Mouse (Mus musculus) spleen, postnatal 10 days (tissue): Measurements from ENCODE around the gene Dydc2.
"Not testable (repeated sequence)": the region's sequence is repeated elsewhere in the genome, so short reads cannot be mapped to it uniquely, and the experiment has no call there.

Experiments used
- DNase-seq, 2 experiments: peaks; one replicate each; pipeline ENCODE4 v3.0.0; 2021 to 2022; ENCODE audit warnings: low spot score in 2 of 2

The Dydc2 gene

GRCm38 (mm10) chr14:41069108-41069507 is at the start of gene Dydc2:
Gene Dydc2 (minus strand): TSS chr14:41069208.
- no peak for DNase-seq

DNA sequence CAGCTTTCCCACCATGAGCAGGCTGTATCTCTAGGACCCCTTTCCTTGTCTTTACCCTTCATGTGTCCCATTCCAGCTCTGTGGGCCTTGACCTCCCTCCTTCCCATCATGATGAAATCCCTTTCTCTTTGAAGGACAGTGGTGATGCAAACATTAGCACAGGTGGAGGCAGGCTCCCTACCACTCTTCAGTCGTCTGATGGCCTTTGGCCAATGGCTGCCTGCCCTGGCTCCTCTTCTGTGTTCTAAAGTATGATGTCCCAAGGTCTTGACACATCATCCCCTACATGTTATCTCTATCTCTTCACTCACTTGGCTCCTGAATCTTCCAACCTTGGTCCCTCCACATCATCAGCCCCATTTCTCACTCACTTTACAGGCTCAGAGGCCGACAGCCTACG is 47.3 kb upstream of the Dydc2 start:
- DNase-seq: no peak

DNA sequence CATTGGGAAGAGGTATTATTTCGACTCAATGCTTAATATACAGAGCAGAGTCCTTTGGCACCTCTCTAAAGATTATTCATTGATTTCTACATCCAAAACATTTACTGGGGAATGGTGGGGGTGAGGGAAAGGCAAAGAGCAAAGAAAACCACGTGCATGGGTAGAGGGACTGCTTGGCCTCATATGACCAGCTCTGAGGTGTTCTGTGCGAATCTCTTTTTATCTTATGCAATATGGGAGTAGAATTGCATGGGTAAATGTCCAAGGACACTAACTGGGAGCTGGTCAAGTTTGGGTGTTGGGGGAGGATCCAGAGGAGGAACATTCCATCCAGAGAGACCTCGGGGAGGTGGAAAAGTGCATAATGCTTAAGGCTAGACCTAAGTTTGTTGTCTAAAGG is 43.9 kb upstream of the Dydc2 start:
- DNase-seq: no peak

DNA sequence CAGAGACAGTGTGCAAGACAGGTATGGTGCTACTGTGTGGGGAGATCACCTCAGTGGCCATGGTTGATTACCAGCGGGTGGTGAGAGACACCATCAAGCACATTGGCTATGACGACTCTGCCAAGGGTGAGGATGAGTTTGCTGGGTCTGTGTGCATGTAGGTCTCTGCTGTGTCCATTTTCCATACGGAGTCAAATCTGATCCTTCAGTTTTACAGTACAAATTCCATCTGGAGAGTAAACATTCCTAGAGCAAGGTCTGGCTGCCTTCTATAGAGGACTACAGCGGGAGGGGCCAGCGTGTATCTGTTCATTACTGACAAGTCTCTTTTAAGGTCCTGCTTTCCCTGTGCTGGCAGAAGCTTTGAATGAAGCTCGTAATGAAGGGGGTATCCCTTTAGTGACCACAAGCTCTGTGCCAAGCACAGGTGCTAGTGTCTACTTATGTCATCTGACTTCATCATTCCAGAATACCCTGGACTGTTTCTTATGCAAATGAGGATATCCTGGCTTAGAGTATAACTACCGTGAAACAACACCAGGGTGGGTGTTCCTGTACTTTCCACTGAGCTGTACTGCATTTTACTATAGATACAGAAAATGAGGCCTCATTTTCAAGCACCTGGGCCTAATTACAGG is 42.1 kb upstream of the Dydc2 start:
- no peak for DNase-seq

- no peak for DNase-seq
Measured at GRCm38 (mm10) chr14:41104853-41105444, 35.9 kb upstream of the Dydc2 start, which contains the start of gene Mat1a. Gene Mat1a (plus strand): TSS chr14:41105035.

GRCm38 (mm10) chr14:41102269-41102668 is 33.3 kb upstream of the Dydc2 start:
- no peak for DNase-seq

DNA sequence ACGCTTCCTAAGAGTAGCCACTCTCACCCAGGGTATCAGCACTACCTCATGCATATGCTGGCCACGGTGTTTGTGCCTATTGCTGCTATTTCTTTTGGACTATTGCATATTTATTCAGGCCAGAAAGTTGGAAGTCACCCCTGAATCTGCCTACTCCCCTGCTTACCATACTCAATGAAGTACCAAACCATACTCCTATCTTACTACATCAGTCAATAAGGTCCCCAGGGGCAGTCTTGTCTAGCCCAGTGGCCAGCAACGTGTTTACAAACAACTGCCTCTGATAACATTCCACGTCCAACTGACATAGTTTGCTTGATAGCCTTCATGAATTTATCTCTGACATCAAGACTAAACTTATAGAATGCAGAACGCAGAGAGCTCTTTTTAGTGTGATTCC is 32.2 kb upstream of the Dydc2 start:
- DNase-seq: no peak

- DNase-seq: no peak
Measured at GRCm38 (mm10) chr14:41100712-41101111, 31.7 kb upstream of the Dydc2 start.

DNA sequence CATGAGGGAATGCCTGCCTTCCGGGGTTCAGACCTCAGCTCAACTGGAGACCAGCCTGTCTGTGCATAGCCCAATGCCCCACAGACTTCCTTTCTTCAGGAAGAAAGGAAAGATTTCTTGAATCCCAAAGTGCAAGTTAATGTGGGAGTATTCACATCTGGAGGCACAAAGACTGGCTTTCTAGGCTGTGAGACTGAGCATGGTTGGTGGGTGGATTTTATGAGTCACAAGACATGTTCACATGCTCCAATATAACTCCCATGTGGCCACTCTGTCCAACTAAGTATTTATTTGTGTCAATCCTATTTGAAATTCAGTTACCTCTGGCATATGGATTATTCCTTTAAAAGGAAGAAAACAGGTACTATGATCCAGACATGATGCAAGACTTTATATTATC is 29.7 kb upstream of the Dydc2 start:
- no peak for DNase-seq

- no peak for DNase-seq
Measured at GRCm38 (mm10) chr14:41096296-41096860, 27.4 kb upstream of the Dydc2 start.

GRCm38 (mm10) chr14:41094114-41094513 is 25.1 kb upstream of the Dydc2 start:
- no peak for DNase-seq

DNA sequence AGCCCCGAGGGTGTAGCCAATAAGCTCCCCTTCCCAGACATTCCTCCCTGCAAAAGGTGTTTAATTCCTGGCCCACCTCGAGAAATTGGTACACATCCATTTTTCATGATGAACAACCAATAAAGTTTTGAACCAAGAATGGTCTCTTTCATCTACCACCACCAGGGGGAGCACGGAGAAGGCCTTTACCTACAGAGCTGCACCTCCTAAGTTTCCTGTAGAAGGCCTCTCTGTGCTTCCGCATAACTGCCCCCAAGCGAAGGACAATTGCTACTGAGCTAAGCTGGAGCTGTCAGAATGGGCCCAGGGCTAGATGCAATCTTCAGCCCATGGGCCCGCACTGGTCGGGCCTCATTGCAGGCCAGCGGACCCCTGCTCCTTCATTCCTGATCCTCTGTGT is 21.8 kb upstream of the Dydc2 start:
- DNase-seq: peak in 1 of 2 experiments; percentile 46

DNA sequence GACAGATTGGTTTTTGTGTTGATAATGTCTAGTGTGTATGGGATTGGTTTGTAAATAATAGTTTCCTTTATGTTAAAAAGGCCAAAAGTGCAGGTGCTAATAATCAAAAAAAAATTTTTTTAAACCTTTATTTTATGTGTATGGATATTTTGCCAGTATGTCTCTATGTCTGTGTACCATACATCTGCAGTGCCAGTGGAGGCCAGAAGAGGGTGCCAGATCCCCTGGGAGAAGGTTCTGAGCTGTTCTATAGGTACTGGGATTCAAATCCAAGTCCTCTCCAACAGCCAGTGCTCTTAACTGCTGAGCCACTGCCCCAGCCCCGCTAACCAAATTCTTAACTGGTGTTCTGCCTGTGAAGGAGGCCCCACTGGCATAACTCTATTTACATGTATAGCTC is 18.5 kb upstream of the Dydc2 start:
- peak in 1 of 2 experiments; percentile 58 for DNase-seq

DNA sequence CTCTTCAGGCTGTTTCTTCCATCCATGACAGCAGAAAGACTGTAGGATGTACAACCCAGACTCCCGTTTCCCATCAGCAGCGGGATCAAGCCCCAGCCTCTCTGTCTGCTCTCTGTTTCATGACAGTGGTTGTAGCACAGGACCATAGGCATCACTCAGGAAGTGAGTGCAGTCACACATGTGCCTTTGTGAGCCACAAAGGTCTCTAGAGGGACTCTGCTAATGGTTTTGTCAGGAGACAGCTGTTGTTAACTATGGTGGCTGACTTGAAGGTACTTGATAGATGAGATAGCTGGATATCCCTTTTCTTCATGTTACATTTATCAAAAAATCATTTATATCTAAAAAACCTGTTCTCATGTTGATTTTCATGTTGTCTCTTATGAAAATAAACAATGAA is 13.4 kb upstream of the Dydc2 start:
- DNase-seq: no peak

- no peak for DNase-seq
Measured at GRCm38 (mm10) chr14:41072944-41073275, 3.9 kb upstream of the Dydc2 start.

DNA sequence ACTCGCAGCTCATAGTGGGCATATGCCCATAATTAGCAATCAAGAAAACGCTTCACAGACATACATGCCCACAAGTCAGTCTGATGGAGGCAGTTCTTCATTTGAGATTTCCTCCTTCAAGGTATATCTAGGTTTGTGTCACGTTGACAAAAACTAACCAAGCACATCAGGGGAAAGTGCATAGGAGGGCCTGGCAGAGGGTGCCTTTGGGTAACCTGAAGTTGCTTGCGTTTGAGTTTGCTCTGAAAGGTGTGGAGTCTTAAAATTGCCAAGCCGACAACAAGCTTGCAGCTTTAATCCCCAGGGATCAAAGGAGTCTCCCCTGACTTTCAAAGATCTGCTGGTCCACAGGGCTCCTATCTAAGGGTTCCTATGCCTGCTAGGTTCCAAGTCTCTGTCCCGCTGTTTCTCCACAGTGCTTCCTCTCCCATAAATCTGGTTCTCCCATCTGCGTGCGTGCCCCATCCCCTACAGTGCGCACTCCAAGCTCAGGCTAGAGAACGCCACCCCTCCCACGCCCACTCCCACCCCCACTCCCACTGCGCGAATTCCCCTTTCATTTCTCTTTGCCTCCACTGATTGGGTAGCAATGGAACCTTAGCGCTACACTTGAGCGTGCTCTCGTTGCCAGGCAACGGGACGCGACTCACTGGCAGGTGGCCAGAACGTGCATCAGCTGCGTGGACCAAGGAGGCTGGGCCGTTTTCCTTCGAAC is 3.4 kb upstream of the Dydc2 start, which contains the start of gene Dydc1:
TSS of gene Dydc1 (plus strand) at position 683 of the 715 bp plus-strand sequence.
- peak in 1 of 2 experiments; percentile 59 for DNase-seq

DNA sequence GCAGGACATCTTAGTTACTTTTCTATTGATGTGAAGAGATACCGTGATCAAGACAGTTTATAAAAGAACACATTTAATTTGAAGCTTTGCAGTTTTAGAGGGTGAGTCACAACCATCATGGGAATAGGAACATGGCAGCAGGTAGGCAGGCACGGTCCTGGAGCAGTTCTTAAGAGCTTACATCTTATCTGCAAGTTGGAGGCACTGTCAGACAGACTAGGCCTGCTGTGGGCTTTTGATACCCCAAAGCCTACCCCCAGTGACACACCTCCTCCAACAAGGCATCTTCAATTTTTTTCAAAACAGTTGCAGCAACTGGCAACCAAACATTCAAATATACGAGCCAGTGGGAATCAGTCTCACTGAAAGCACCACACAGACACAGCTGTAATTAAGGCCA is 1.3 kb upstream of the Dydc2 start:
- DNase-seq: no peak

DNA sequence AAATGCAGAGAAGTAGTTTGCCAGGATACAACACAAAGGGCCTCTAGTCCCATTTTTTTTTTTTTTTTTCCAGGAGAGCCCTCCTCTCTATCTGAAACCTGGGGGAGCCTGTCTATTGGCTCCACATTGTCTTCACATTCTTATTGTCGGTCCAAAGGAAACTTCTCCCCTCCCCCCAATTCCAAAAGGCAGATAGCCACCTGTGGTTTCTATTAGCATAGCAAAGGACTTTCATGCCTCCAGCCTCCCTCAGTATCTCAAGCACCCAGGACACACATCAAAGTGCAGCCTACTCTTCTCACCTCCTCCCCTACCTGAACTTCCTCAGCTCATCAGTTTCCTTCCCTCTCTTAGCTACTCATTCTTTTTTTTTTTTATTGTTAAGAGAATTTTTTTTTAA is 2.6 kb downstream of the Dydc2 start:
- no peak for DNase-seq

GRCm38 (mm10) chr14:41065168-41065567 is 3.8 kb downstream of the Dydc2 start:
- DNase-seq: peak in 1 of 2 experiments; percentile 34

- DNase-seq: not testable (repeated sequence)
Measured at GRCm38 (mm10) chr14:41053190-41053589, 15.8 kb downstream of the Dydc2 start.

- peak in 1 of 2 experiments; percentile 31 for DNase-seq
Measured at GRCm38 (mm10) chr14:41052481-41052880, 16.5 kb downstream of the Dydc2 start.

DNA sequence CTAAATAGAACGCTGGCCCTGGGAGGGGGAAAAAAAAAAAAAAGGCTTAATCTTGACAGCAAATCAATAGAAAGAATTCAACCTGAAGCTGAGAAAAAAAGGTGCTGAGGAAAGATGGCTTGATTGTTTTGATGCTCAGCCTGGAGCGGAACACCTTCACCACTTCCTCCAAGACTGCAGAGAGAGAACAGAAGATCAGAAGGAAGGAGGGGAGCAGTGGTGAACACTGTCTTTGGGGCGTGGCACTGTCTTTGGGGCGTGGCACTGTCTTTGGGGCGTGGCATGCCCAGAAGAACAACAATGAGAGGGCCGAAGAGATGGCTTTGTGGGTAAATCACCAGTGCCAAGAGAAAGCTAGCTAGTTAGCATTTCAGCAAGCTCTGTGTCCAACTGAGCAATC is 18.5 kb downstream of the Dydc2 start:
- peak in 1 of 2 experiments; percentile 17 for DNase-seq

DNA sequence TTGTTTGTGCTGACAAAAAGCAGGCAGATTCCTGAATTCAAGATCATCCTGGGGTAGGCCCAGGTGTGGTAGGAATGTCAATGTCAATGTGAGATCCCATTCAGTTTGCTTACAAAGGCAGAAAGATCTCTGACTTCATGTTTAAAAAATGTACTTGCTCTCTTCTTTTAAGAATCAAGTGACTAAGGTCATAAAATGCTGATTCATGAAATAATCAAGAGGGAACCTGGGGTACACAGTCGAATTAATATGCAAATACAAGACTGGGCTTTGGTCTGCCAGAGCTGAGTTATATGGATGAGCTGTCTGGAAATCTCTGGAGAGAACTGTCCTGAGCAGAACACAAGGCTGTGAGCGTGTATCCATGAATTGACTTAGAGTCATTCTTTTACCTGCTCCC is 21.6 kb downstream of the Dydc2 start:
- no peak for DNase-seq
